Mouse (Mus musculus) bone marrow macrophage, adult 2 months (primary cell): ENCODE measurements around the gene Gpn3. TPM values are rescaled to one million over a fixed set of nuclear protein-coding genes. Genes with fewer than 3 reads are reported as not detected.
A peak's percentile ranks its signal among the peaks of the same experiment; 100 is the strongest.

ENCODE experiments used
- H3K27ac ChIP-seq: 2 replicates; pipeline ENCODE4 v1.5.1; 2012; ENCODE audit warnings: low read depth, low read length; ENCODE audit not compliant: insufficient read depth
- H3K4me1 ChIP-seq: 2 replicates; pipeline ENCODE4 v1.6.1; 2012; ENCODE audit warnings: low read length; ENCODE audit not compliant: control insufficient read depth, insufficient read depth
- H3K4me3 ChIP-seq: 2 replicates; pipeline ENCODE4 v1.5.1; 2012; ENCODE audit warnings: mild to moderate bottlenecking, low read length, moderate library complexity; ENCODE audit not compliant: insufficient read depth
- CTCF ChIP-seq: IDR thresholded peaks from 2 replicates; pipeline ENCODE4 v1.5.1; 2012; ENCODE audit warnings: low read depth, mild to moderate bottlenecking, low read length, moderate library complexity
- POLR2A ChIP-seq: IDR thresholded peaks from 2 replicates; pipeline ENCODE4 v1.6.1; 2012; ENCODE audit warnings: mild to moderate bottlenecking, low read depth, low read length, borderline replicate concordance
- polyA plus RNA-seq: library from polyadenylated mRNA; stranded (reverse); fragments of >200 nt; gene quantifications from 2 replicates; pipeline ENCODE4 v1.2.4, GENCODE M21; 2012; ENCODE audit not compliant: missing spikeins, insufficient read depth, insufficient read length

Gene Gpn3
- polyA plus RNA-seq, 1 experiment: 16.9 TPM

GRCm38 (mm10) chr5:122344260-122344659 lies 27.4 kb upstream of the Gpn3 start:
- Histone ChIP-seq H3K27ac (peak overlapping the region; percentile 29), H3K4me3 (no peak overlapping the region), H3K4me1 (peaks cover 16% of the 10 kb centered on the region)
- TF ChIP-seq CTCF: peak; percentile 86
- no peak for TF ChIP-seq POLR2A

- TF ChIP-seq POLR2A (no peak), CTCF (no peak)
- peaks cover 16% of the 10 kb centered on the region for H3K4me1 ChIP-seq
Measured at GRCm38 (mm10) chr5:122345777-122346176, 25.9 kb upstream of the Gpn3 start.

GRCm38 (mm10) chr5:122353807-122354491 lies 17.7 kb upstream of the Gpn3 start, which contains the start of the genes Rad9b and Vps29:
Gene Rad9b (minus strand): TSS chr5:122354233.
Gene Vps29 (plus strand): TSS chr5:122354369.
- no peak for TF ChIP-seq POLR2A
- no peak for TF ChIP-seq CTCF
- peak within 1 kb of the TSS; percentile 69 for H3K4me3 ChIP-seq
- H3K27ac ChIP-seq: peak within 1 kb of the TSS; percentile 66
- H3K4me1 ChIP-seq: peaks cover 10% of the 10 kb centered on the region

More at GRCm38 (mm10) chr5:122345777-122346176, 25.9 kb upstream of the Gpn3 start:
- Histone ChIP-seq H3K27ac (no peak overlapping the region), H3K4me3 (no peak overlapping the region)

- Histone ChIP-seq H3K4me3 (peak overlapping the region; percentile 68), H3K27ac (peak overlapping the region; percentile 66), H3K4me1 (peaks cover 10% of the 10 kb centered on the region)
Measured at GRCm38 (mm10) chr5:122354492-122355067, 17.1 kb upstream of the Gpn3 start.

GRCm38 (mm10) chr5:122372192-122372769 lies 605 bp downstream of the Gpn3 start, which contains the start of gene Fam216a:
Gene Fam216a (minus strand): TSS chr5:122372364.
- TF ChIP-seq CTCF (no peak), POLR2A (0 out of 2 replicates have a peak, but pooled peaks have one; percentile 77)
- Histone ChIP-seq H3K27ac (peak within 1 kb of the TSS; percentile 52), H3K4me1 (peaks cover 3% of the 10 kb centered on the region; the same call in 1 of the 2 replicates), H3K4me3 (peak within 1 kb of the TSS; percentile 79)

More at GRCm38 (mm10) chr5:122354492-122355067, 17.1 kb upstream of the Gpn3 start:
- no peak for TF ChIP-seq POLR2A
- TF ChIP-seq CTCF: no peak

DNA sequence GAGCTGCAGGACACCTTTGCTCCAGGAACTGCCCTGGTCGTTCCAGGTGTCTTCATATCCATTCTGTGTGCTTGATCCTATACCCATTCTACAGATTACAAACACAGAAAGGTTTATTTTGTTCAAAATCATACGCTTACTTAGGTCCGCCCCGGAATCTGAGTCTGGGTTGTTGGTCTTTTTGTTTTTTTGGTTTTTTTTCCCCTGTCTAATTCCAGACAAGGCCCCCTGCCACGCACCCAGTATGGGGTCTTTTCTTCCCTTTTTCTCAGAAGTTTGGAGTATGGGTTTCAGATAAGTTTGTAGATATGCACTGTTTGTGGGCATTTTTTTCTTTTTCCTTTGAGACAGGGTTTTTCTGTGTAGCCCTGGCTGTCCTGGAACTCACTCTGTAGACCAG lies 1.2 kb downstream of the Gpn3 start:
- H3K4me3 ChIP-seq: peak overlapping the region; percentile 79
- peaks cover 3% of the 10 kb centered on the region; the same call in 1 of the 2 replicates for H3K4me1 ChIP-seq
- H3K27ac ChIP-seq: peak overlapping the region; percentile 52
- no peak for TF ChIP-seq CTCF
- TF ChIP-seq POLR2A: no peak

DNA sequence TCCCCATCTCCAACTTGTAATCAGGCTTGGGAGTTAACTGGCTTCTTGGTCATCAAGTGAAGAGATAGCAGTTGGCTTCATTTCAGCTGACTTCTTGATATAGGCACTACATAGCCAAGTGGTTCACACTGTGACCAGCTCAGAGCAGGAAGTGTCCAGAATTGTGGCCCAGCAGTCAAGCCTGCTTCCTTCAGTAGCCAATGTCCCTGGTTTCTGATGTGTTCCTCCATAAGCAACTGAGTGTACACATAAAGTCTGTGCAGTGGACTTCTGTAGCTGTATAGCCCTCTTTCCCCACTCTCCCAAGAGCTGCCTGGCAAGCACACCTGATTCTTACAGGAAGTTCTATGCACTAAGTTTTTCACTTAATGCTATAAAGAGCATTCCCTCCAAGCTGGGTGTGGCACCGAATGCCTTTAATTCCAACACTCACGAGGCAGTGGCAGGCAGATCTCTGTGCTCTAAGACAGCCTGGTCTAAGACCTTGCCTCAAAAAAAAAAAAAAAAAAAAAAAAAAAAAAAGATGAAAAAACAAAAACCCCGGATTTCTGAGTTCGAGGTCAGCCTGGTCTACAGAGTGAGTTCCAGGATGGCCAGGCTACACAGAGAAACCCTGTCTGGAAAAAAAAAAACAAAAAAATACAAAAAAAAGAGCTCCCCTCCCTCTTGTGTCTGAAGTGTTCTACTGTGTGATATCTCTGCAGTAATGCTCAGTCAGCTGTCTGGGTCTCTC lies 5.6 kb downstream of the Gpn3 start:
- Histone ChIP-seq H3K27ac (no peak overlapping the region), H3K4me1 (peaks cover 3% of the 10 kb centered on the region; the same call in 1 of the 2 replicates), H3K4me3 (no peak overlapping the region)
- TF ChIP-seq POLR2A: no peak
- no peak for TF ChIP-seq CTCF

- Histone ChIP-seq H3K4me3 (no peak overlapping the region), H3K27ac (no peak overlapping the region), H3K4me1 (peaks cover 3% of the 10 kb centered on the region; the same call in 1 of the 2 replicates)
- TF ChIP-seq CTCF: no peak
Measured at GRCm38 (mm10) chr5:122378171-122378570, 6.5 kb downstream of the Gpn3 start.

- Histone ChIP-seq H3K4me1 (no peaks in the 10 kb centered on the region), H3K4me3 (no peak overlapping the region), H3K27ac (no peak overlapping the region)
- TF ChIP-seq POLR2A: no peak
- TF ChIP-seq CTCF: peak; percentile 56
Measured at GRCm38 (mm10) chr5:122379374-122380155, 7.9 kb downstream of the Gpn3 start.
